Mouse (Mus musculus) CH12.LX (cell line): ENCODE results near the gene Ntrk2.

Experiments
- CHD1 ChIP-seq: IDR thresholded peaks from 2 replicates; pipeline ENCODE4 v1.6.1; 2012; ENCODE audit warnings: low read depth, low read length, improper control_type of control experiment, inconsistent platforms
- CHD2 ChIP-seq: IDR thresholded peaks from 2 replicates; pipeline ENCODE4 v1.6.1; 2011; ENCODE audit warnings: low read length, improper control_type of control experiment
- CTCF ChIP-seq, 2 experiments: IDR thresholded peaks in 1 of 2; conservative IDR thresholded peaks in 1 of 2; 2 replicates each; pipeline ENCODE4 v1.5.1; 2011 to 2012; ENCODE audit warnings: low read depth in 2 of 2, low read length in 2 of 2, improper control_type of control experiment in 1 of 2, inconsistent platforms in 1 of 2, mild to moderate bottlenecking in 1 of 2, moderate library complexity in 1 of 2
- E2F4 ChIP-seq: IDR thresholded peaks from 2 replicates; pipeline ENCODE4 v1.6.1; 2011; ENCODE audit warnings: low read depth, low read length, improper control_type of control experiment; ENCODE audit not compliant: insufficient replicate concordance
- EP300 ChIP-seq: IDR thresholded peaks from 2 replicates; pipeline ENCODE4 v1.6.1; 2011; ENCODE audit warnings: low read length, improper control_type of control experiment
- ETS1 ChIP-seq: conservative IDR thresholded peaks from 2 replicates; pipeline ENCODE4 v1.6.1; 2012; ENCODE audit warnings: low read depth, mild to moderate bottlenecking, inconsistent platforms, low read length, improper control_type of control experiment, moderate library complexity
- MXI1 ChIP-seq: IDR thresholded peaks from 2 replicates; pipeline ENCODE4 v1.6.1; 2011; ENCODE audit warnings: mild to moderate bottlenecking, low read depth, low read length, improper control_type of control experiment
- MYC ChIP-seq: IDR thresholded peaks from 2 replicates; pipeline ENCODE4 v1.6.1; 2011; ENCODE audit warnings: low read depth, mild to moderate bottlenecking, improper control_type of control experiment, low read length
- NRF1 ChIP-seq: IDR thresholded peaks from 2 replicates; pipeline ENCODE4 v1.6.1; 2014; ENCODE audit warnings: low read depth, mild to moderate bottlenecking, inconsistent platforms, low read length, improper control_type of control experiment, moderate library complexity
- POLR2A ChIP-seq: IDR thresholded peaks from 2 replicates; pipeline ENCODE4 v1.6.1; 2011; ENCODE audit warnings: low read depth, mild to moderate bottlenecking, improper control_type of control experiment, low read length
- TBP ChIP-seq: conservative IDR thresholded peaks from 2 replicates; pipeline ENCODE4 v1.6.1; 2011; ENCODE audit warnings: low read depth, low read length, improper control_type of control experiment
- USF1 ChIP-seq: IDR thresholded peaks from 2 replicates; pipeline ENCODE4 v1.6.1; 2014; ENCODE audit warnings: low read depth, mild to moderate bottlenecking, inconsistent platforms, low read length, improper control_type of control experiment
- ZC3H11A ChIP-seq: IDR thresholded peaks from 2 replicates; pipeline ENCODE4 v1.6.1; 2012; ENCODE audit warnings: low read depth, mild to moderate bottlenecking, inconsistent platforms, low read length, improper control_type of control experiment
- ZKSCAN1 ChIP-seq: IDR thresholded peaks from 2 replicates; pipeline ENCODE4 v1.6.1; 2012; ENCODE audit warnings: low read depth, inconsistent platforms, low read length, improper control_type of control experiment, borderline replicate concordance

- TF ChIP-seq CTCF (conservative IDR thresholded peaks at IDR 0.05 in 1 of 2, IDR thresholded peaks at IDR 0.05 in 1 of 2; ENCODE audit: low read depth in 2 of 2, low read length in 2 of 2) (no peak), MYC (no peak), CHD1 (no peak), USF1 (no peak), E2F4 (no peak), NRF1 (no peak), ZC3H11A (no peak), ZKSCAN1 (no peak), CHD2 (no peak), POLR2A (no peak), TBP (no peak), MXI1 (no peak), ETS1 (no peak), EP300 (no peak)
Observed at GRCm38 (mm10) chr13:59009855-59010254, 203.5 kb downstream of the Ntrk2 start.
